Mouse (Mus musculus): ENCODE results near the gene Olfr1451. TPM values are rescaled to one million over a fixed set of nuclear protein-coding genes. Genes with fewer than 3 reads are reported as not detected.

Gene Olfr1451
- not detected for polyA plus RNA-seq (2014; fragmentation: Illumina TruSeq; extraction: RNeasy Lipid Tissue Mini Kit (QIAGEN cat#74804))

DNA sequence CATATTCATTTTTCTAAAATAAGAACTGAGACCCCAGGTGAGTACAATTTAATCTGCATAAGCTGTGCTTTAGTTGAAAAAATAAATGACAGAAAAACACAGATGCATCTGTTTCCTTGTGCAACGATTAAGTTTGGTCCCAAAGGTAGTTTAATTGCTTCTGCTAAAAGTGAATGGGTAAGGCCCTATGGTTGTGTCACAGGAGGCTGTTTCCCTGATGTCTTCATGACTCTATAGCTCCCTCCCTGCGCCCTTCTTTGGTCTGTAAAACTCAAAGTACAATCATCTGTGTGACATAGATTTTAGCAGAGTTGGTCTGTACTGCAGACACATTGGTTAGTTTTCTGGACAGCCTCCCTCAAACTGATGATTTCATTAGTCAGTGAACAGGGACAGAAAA lies at the start of gene Olfr1451:
Gene Olfr1451, plus strand, starts transcription at position 301 of the 400 bp plus-strand sequence.

GRCm38 (mm10) chr19:12949958-12950357 lies 44.9 kb upstream of the Olfr1451 start, which contains the start of gene Olfr1450:
Gene Olfr1450, plus strand, starts transcription at chr19:12950258.

DNA sequence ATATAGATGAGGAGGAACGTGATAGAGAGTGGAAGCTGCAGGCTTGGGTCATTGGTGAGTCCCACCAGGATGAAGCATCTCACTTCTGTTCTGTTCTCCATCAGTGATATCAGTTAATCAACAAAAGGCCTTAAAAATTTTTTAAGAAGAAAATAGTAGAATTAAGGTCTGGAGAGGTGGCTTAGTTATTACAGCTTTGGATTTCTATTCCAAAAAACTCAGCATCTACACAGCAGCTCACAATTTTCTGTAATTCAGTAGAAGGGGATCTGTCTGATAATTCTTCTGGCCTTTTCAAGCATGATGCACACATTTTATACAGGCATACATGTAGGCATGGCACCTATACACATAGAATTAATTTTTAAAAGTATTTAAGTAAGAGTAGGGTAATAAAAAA lies 33.4 kb downstream of the Olfr1451 start, which contains the start of gene Olfr1453:
Gene Olfr1453, minus strand, starts transcription at position 101 of the 400 bp plus-strand sequence.

Other genes with a start within 250 kb of the Olfr1451 start
- 3.2 TPM for gene Cntf, start 229.4 kb upstream of the Olfr1451 start, polyA plus RNA-seq (2014; fragmentation: Illumina TruSeq; extraction: RNeasy Lipid Tissue Mini Kit (QIAGEN cat#74804))
- 199 TPM for gene Zfp91, start 198.9 kb upstream of the Olfr1451 start, polyA plus RNA-seq (2014; fragmentation: Illumina TruSeq; extraction: RNeasy Lipid Tissue Mini Kit (QIAGEN cat#74804))
- 2.6 TPM for gene Lpxn, start 198.8 kb upstream of the Olfr1451 start, polyA plus RNA-seq (2014; fragmentation: Illumina TruSeq; extraction: RNeasy Lipid Tissue Mini Kit (QIAGEN cat#74804))
- gene Gm5244, start 148.3 kb upstream of the Olfr1451 start, polyA plus RNA-seq (2014; fragmentation: Illumina TruSeq; extraction: RNeasy Lipid Tissue Mini Kit (QIAGEN cat#74804)) = not detected
- gene Olfr1444, start 137.7 kb upstream of the Olfr1451 start, polyA plus RNA-seq (2014; fragmentation: Illumina TruSeq; extraction: RNeasy Lipid Tissue Mini Kit (QIAGEN cat#74804)) = not detected
- gene Olfr1445, start 111.2 kb upstream of the Olfr1451 start, polyA plus RNA-seq (2014; fragmentation: Illumina TruSeq; extraction: RNeasy Lipid Tissue Mini Kit (QIAGEN cat#74804)) = not detected
- not detected for gene Olfr1446, start 101.5 kb upstream of the Olfr1451 start, polyA plus RNA-seq (2014; fragmentation: Illumina TruSeq; extraction: RNeasy Lipid Tissue Mini Kit (QIAGEN cat#74804))
- not detected for gene Olfr1447, start 91.3 kb upstream of the Olfr1451 start, polyA plus RNA-seq (2014; fragmentation: Illumina TruSeq; extraction: RNeasy Lipid Tissue Mini Kit (QIAGEN cat#74804))
- not detected for gene Olfr1448, start 70.6 kb upstream of the Olfr1451 start, polyA plus RNA-seq (2014; fragmentation: Illumina TruSeq; extraction: RNeasy Lipid Tissue Mini Kit (QIAGEN cat#74804))
- gene Olfr1449, start 64.2 kb upstream of the Olfr1451 start, polyA plus RNA-seq (2014; fragmentation: Illumina TruSeq; extraction: RNeasy Lipid Tissue Mini Kit (QIAGEN cat#74804)) = not detected
- not detected for gene Olfr1450, start 44.8 kb upstream of the Olfr1451 start, polyA plus RNA-seq (2014; fragmentation: Illumina TruSeq; extraction: RNeasy Lipid Tissue Mini Kit (QIAGEN cat#74804))
- not detected for gene Olfr1453, start 33.3 kb downstream of the Olfr1451 start, polyA plus RNA-seq (2014; fragmentation: Illumina TruSeq; extraction: RNeasy Lipid Tissue Mini Kit (QIAGEN cat#74804))
- not detected for gene Olfr1454, start 65.6 kb downstream of the Olfr1451 start, polyA plus RNA-seq (2014; fragmentation: Illumina TruSeq; extraction: RNeasy Lipid Tissue Mini Kit (QIAGEN cat#74804))
- not detected for gene Olfr1457, start 102.9 kb downstream of the Olfr1451 start, polyA plus RNA-seq (2014; fragmentation: Illumina TruSeq; extraction: RNeasy Lipid Tissue Mini Kit (QIAGEN cat#74804))
- gene Olfr1458, start 111.8 kb downstream of the Olfr1451 start, polyA plus RNA-seq (2014; fragmentation: Illumina TruSeq; extraction: RNeasy Lipid Tissue Mini Kit (QIAGEN cat#74804)) = not detected
- not detected for gene Olfr1459, start 154.5 kb downstream of the Olfr1451 start, polyA plus RNA-seq (2014; fragmentation: Illumina TruSeq; extraction: RNeasy Lipid Tissue Mini Kit (QIAGEN cat#74804))
- gene Olfr1461, start 168.0 kb downstream of the Olfr1451 start, polyA plus RNA-seq (2014; fragmentation: Illumina TruSeq; extraction: RNeasy Lipid Tissue Mini Kit (QIAGEN cat#74804)) = not detected
- not detected for gene Olfr1462, start 190.7 kb downstream of the Olfr1451 start, polyA plus RNA-seq (2014; fragmentation: Illumina TruSeq; extraction: RNeasy Lipid Tissue Mini Kit (QIAGEN cat#74804))
- gene Olfr1463, start 236.3 kb downstream of the Olfr1451 start, polyA plus RNA-seq (2014; fragmentation: Illumina TruSeq; extraction: RNeasy Lipid Tissue Mini Kit (QIAGEN cat#74804)) = not detected

Data from ovary, adult 10 weeks (tissue).